Mouse (Mus musculus): ENCODE measurements around the gene Mgarp.
A peak's percentile ranks its signal among the peaks of the same experiment; 100 is the strongest.

DNA sequence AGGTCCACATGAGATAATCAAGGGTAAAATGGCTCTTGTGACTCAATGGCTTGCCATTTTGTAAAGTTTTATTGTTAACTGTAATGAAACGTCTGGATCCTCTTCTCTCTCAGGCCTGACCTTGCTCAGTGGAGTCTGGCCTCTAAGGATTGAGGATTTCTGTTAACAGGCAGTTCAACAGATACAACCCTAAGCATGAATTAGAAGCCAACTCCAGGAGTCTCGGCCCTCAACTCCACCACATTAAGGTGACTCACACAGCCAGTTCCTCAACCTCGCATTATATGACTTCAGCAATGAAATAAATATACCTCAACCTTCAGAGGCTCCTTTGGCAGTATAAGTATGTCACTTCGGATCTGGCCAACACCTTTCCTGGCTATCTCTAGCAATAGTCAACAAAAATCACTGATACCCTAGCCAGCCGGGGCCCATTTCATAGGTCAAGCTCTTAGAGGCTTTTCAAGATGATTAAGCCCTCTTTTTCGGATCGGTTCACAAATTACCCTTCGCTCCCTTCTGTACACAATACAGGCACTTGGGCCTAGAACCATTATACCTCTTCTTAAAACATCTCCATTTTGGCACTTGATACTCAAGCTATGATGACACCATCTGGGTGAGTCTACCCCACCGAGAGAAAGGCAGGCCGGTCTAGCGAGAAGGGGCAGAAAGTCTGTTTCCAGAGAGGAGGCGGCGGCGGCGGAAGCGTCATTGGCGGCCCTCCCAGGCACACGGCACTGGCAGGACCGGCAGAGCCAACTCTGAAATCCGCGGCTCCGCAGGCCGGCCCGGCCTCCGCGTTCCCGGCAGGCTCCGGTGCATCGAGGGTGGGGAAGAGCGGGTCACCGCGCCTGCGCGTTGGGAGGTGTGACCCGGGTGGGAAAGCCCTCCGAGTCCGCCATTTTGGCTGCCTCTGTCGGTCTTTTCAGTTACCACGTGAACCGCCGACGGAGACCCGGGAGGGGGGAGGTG lies 18.8 kb upstream of the Mgarp start, which contains the start of gene Naa15:
- TF ChIP-seq CTCF (IDR thresholded peaks at IDR 0.05; ENCODE audit: extremely low read depth, insufficient read depth, low read length) (no peak), POLR2A (IDR thresholded peaks at IDR 0.05; ENCODE audit: extremely low read depth, insufficient read depth, low read length) (peak; percentile 60)
